Mouse (Mus musculus): ENCODE measurements around the gene Anapc15-ps. TPM values are rescaled to one million over a fixed set of nuclear protein-coding genes. Genes with fewer than 3 reads are reported as not detected.

The Anapc15-ps gene
- 1.7 TPM in 1 of 2 replicates, not detected in the other for total RNA-seq (2017)

- no peak for ATAC-seq (replicated peaks in 1 of 2; ENCODE audit: insufficient read depth in 1 of 2, low FRiP score in 2 of 2, low TSS enrichment in 1 of 2, low read depth in 1 of 2, poor library complexity in 2 of 2, severe bottlenecking in 2 of 2)
These were observed at the start of gene Anapc15-ps for GRCm38 (mm10) chr10:95673351-95673750. TSS of gene Anapc15-ps (minus strand) at chr10:95673451.

GRCm38 (mm10) chr10:95722203-95722611 is 49.0 kb upstream of the Anapc15-ps start:
- ATAC-seq (replicated peaks in 1 of 2; ENCODE audit: insufficient read depth in 1 of 2, low FRiP score in 2 of 2, low TSS enrichment in 1 of 2, low read depth in 1 of 2, poor library complexity in 2 of 2, severe bottlenecking in 2 of 2): peak; percentile 59 to 69

- no peak for ATAC-seq (replicated peaks in 1 of 2; ENCODE audit: insufficient read depth in 1 of 2, low FRiP score in 2 of 2, low TSS enrichment in 1 of 2, low read depth in 1 of 2, poor library complexity in 2 of 2, severe bottlenecking in 2 of 2)
These were observed 47.0 kb upstream of the Anapc15-ps start for GRCm38 (mm10) chr10:95720181-95720798.

- no peak for ATAC-seq (replicated peaks in 1 of 2; ENCODE audit: insufficient read depth in 1 of 2, low FRiP score in 2 of 2, low TSS enrichment in 1 of 2, low read depth in 1 of 2, poor library complexity in 2 of 2, severe bottlenecking in 2 of 2)
These were observed 46.2 kb upstream of the Anapc15-ps start for GRCm38 (mm10) chr10:95719472-95719871.

- ATAC-seq (replicated peaks in 1 of 2; ENCODE audit: insufficient read depth in 1 of 2, low FRiP score in 2 of 2, low TSS enrichment in 1 of 2, low read depth in 1 of 2, poor library complexity in 2 of 2, severe bottlenecking in 2 of 2): no peak
These were observed 45.5 kb upstream of the Anapc15-ps start for GRCm38 (mm10) chr10:95718760-95719159.

- ATAC-seq (replicated peaks in 1 of 2; ENCODE audit: insufficient read depth in 1 of 2, low FRiP score in 2 of 2, low TSS enrichment in 1 of 2, low read depth in 1 of 2, poor library complexity in 2 of 2, severe bottlenecking in 2 of 2): no peak
These were observed 43.9 kb upstream of the Anapc15-ps start for GRCm38 (mm10) chr10:95717106-95717680.

GRCm38 (mm10) chr10:95715687-95716086 is 42.4 kb upstream of the Anapc15-ps start:
- no peak for ATAC-seq (replicated peaks in 1 of 2; ENCODE audit: insufficient read depth in 1 of 2, low FRiP score in 2 of 2, low TSS enrichment in 1 of 2, low read depth in 1 of 2, poor library complexity in 2 of 2, severe bottlenecking in 2 of 2)

GRCm38 (mm10) chr10:95712221-95712620 is 39.0 kb upstream of the Anapc15-ps start:
- no peak for ATAC-seq (replicated peaks in 1 of 2; ENCODE audit: insufficient read depth in 1 of 2, low FRiP score in 2 of 2, low TSS enrichment in 1 of 2, low read depth in 1 of 2, poor library complexity in 2 of 2, severe bottlenecking in 2 of 2)

- ATAC-seq (replicated peaks in 1 of 2; ENCODE audit: insufficient read depth in 1 of 2, low FRiP score in 2 of 2, low TSS enrichment in 1 of 2, low read depth in 1 of 2, poor library complexity in 2 of 2, severe bottlenecking in 2 of 2): no peak
These were observed 36.8 kb upstream of the Anapc15-ps start for GRCm38 (mm10) chr10:95709903-95710660.

- no peak for ATAC-seq (replicated peaks in 1 of 2; ENCODE audit: insufficient read depth in 1 of 2, low FRiP score in 2 of 2, low TSS enrichment in 1 of 2, low read depth in 1 of 2, poor library complexity in 2 of 2, severe bottlenecking in 2 of 2)
These were observed 36.1 kb upstream of the Anapc15-ps start for GRCm38 (mm10) chr10:95709143-95709880.

GRCm38 (mm10) chr10:95708001-95708400 is 34.8 kb upstream of the Anapc15-ps start:
- ATAC-seq (replicated peaks in 1 of 2; ENCODE audit: insufficient read depth in 1 of 2, low FRiP score in 2 of 2, low TSS enrichment in 1 of 2, low read depth in 1 of 2, poor library complexity in 2 of 2, severe bottlenecking in 2 of 2): peak; percentile 45 to 57; a peak in 3 of 4 replicates

GRCm38 (mm10) chr10:95706867-95707266 is 33.6 kb upstream of the Anapc15-ps start:
- ATAC-seq (replicated peaks in 1 of 2; ENCODE audit: insufficient read depth in 1 of 2, low FRiP score in 2 of 2, low TSS enrichment in 1 of 2, low read depth in 1 of 2, poor library complexity in 2 of 2, severe bottlenecking in 2 of 2): no peak

GRCm38 (mm10) chr10:95705747-95706146 is 32.5 kb upstream of the Anapc15-ps start:
- ATAC-seq (replicated peaks in 1 of 2; ENCODE audit: insufficient read depth in 1 of 2, low FRiP score in 2 of 2, low TSS enrichment in 1 of 2, low read depth in 1 of 2, poor library complexity in 2 of 2, severe bottlenecking in 2 of 2): no peak

GRCm38 (mm10) chr10:95704847-95705246 is 31.6 kb upstream of the Anapc15-ps start:
- ATAC-seq (replicated peaks in 1 of 2; ENCODE audit: insufficient read depth in 1 of 2, low FRiP score in 2 of 2, low TSS enrichment in 1 of 2, low read depth in 1 of 2, poor library complexity in 2 of 2, severe bottlenecking in 2 of 2): no peak

GRCm38 (mm10) chr10:95703730-95704129 is 30.5 kb upstream of the Anapc15-ps start:
- no peak for ATAC-seq (replicated peaks in 1 of 2; ENCODE audit: insufficient read depth in 1 of 2, low FRiP score in 2 of 2, low TSS enrichment in 1 of 2, low read depth in 1 of 2, poor library complexity in 2 of 2, severe bottlenecking in 2 of 2)

- ATAC-seq (replicated peaks in 1 of 2; ENCODE audit: insufficient read depth in 1 of 2, low FRiP score in 2 of 2, low TSS enrichment in 1 of 2, low read depth in 1 of 2, poor library complexity in 2 of 2, severe bottlenecking in 2 of 2): no peak
These were observed 27.2 kb upstream of the Anapc15-ps start for GRCm38 (mm10) chr10:95700422-95700821.

GRCm38 (mm10) chr10:95698920-95699714 is 25.9 kb upstream of the Anapc15-ps start:
- no peak for ATAC-seq (replicated peaks in 1 of 2; ENCODE audit: insufficient read depth in 1 of 2, low FRiP score in 2 of 2, low TSS enrichment in 1 of 2, low read depth in 1 of 2, poor library complexity in 2 of 2, severe bottlenecking in 2 of 2)

Data from hematopoietic stem cell, adult 5-6 weeks (primary cell).